Mouse (Mus musculus): ENCODE measurements around the gene Pou4f1. TPM values are rescaled to one million over a fixed set of nuclear protein-coding genes. Genes with fewer than 3 reads are reported as not detected.

The Pou4f1 gene
- total RNA-seq, 1 experiment = 1.6 TPM

DNA sequence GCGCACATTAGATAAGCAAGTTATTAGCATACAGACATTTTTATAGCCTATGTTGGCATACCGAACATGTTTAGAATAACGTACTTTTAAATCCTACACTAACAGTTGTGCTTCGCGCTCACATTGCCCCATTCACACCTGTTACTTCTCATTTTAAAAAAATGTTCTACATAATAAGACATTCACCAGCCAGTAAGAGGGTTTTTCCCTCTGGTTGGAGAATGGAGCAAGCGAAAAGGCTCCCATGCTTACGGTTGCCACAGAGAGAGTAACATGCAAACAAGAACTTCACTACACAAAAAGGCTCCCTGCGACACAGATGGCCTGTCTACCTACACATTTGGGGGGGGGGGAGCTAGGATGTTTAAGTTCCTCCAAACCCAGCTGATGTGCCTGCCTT, 9.8 kb upstream of the Pou4f1 start:
- in situ Hi-C loops (cut with MboI; ENCODE audit: low sequenced_read_pairs in 2 of 2, unreplicated experiment in 2 of 2) = no loop called here
- Histone ChIP-seq H3K9ac (ENCODE audit: insufficient read depth, low read depth, low read length, poor library complexity, severe bottlenecking) (no peak overlapping the region), H3K27ac (ENCODE audit: insufficient read depth, low read depth, low read length, poor library complexity, severe bottlenecking) (no peak overlapping the region), H3K9me3 (ENCODE audit: control insufficient read depth, insufficient read depth, low read depth, low read length) (no peaks in the 10 kb centered on the region), H3K4me3 (ENCODE audit: insufficient read depth in 1 of 2, low read depth in 1 of 2, low read length in 2 of 2, poor library complexity in 1 of 2, severe bottlenecking in 1 of 2) (no peak overlapping the region), H3K36me3 (ENCODE audit: control insufficient read depth, insufficient read depth, low read length, poor library complexity, severe bottlenecking) (no peaks in the 10 kb centered on the region), H3K4me1 (ENCODE audit: control insufficient read depth in 2 of 2, insufficient read depth in 2 of 2, low read length in 2 of 2, poor library complexity in 1 of 2) (peaks cover 0 to 4% of the 10 kb centered on the region in 2 experiments; a peak in 1 of 4 replicates)
- TF ChIP-seq ZNF384 (IDR thresholded peaks at IDR 0.05; ENCODE audit: low read depth, low read length) (no peak), CHD2 (IDR thresholded peaks at IDR 0.05; ENCODE audit: low read depth, low read length) (no peak), HCFC1 (IDR thresholded peaks at IDR 0.05; ENCODE audit: borderline replicate concordance, insufficient read depth, low read length) (no peak)
- no peak for DNase-seq (ENCODE audit: low read depth, low spot score)

DNA sequence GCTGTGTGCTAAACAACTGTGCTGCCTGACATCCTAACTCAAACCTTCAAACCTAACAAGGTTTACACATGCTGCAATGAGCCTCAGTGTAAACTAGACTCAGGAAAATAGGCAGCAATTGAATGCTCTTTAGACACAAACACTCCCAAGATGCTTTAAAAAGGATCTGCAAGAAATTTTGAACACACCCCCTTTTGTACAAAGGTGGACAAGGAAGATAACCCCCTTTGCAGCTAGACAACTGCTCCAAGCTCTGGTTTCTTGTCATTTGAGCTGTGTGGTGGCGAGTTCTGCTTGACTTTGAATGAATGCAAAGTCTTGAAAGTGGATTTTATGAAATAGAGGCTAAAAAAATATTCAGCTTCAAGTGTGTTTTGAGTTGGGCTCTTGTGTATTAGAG, 7.6 kb upstream of the Pou4f1 start:
- Histone ChIP-seq H3K27ac (ENCODE audit: insufficient read depth, low read depth, low read length, poor library complexity, severe bottlenecking) (no peak overlapping the region), H3K4me1 (ENCODE audit: control insufficient read depth in 2 of 2, insufficient read depth in 2 of 2, low read length in 2 of 2, poor library complexity in 1 of 2) (peaks cover 0 to 4% of the 10 kb centered on the region in 2 experiments; a peak in 1 of 4 replicates), H3K36me3 (ENCODE audit: control insufficient read depth, insufficient read depth, low read length, poor library complexity, severe bottlenecking) (no peaks in the 10 kb centered on the region), H3K9ac (ENCODE audit: insufficient read depth, low read depth, low read length, poor library complexity, severe bottlenecking) (no peak overlapping the region), H3K4me3 (ENCODE audit: insufficient read depth in 1 of 2, low read depth in 1 of 2, low read length in 2 of 2, poor library complexity in 1 of 2, severe bottlenecking in 1 of 2) (no peak overlapping the region), H3K9me3 (ENCODE audit: control insufficient read depth, insufficient read depth, low read depth, low read length) (no peaks in the 10 kb centered on the region)
- in situ Hi-C loops (cut with MboI; ENCODE audit: low sequenced_read_pairs in 2 of 2, unreplicated experiment in 2 of 2) = no loop called here
- no peak for DNase-seq (ENCODE audit: low read depth, low spot score)
- no peak for TF ChIP-seq ZC3H11A (IDR thresholded peaks at IDR 0.05; ENCODE audit: borderline replicate concordance, low read depth, low read length)
- TF ChIP-seq CHD2 (IDR thresholded peaks at IDR 0.05; ENCODE audit: low read depth, low read length) = no peak
- TF ChIP-seq ZNF384 (IDR thresholded peaks at IDR 0.05; ENCODE audit: low read depth, low read length) = no peak
- no peak for TF ChIP-seq HCFC1 (IDR thresholded peaks at IDR 0.05; ENCODE audit: borderline replicate concordance, insufficient read depth, low read length)
- no peak for TF ChIP-seq MAFK (IDR thresholded peaks at IDR 0.05; ENCODE audit: insufficient read depth, low read depth, low read length)

DNA sequence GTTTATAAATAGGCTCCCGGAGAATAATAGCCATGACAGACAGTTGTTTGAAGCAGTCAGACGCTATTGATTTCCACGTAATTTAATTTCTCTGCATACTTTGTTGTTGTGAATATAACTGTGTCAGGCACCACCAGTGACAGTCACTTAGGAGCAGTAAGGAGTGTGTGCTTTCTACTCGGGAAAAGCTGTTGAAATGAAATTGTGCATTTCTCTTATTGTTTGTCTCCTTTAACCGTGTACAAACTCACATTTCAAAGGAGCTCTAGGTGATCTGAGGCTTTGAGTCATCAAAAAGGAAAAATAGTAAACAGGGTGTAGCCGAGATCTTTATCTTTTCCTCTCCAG, 798 bp upstream of the Pou4f1 start:
- Histone ChIP-seq H3K36me3 (ENCODE audit: control insufficient read depth, insufficient read depth, low read length, poor library complexity, severe bottlenecking) (no peaks in the 10 kb centered on the region; the same call in 1 of the 2 replicates), H3K4me3 (ENCODE audit: insufficient read depth in 1 of 2, low read depth in 1 of 2, low read length in 2 of 2, poor library complexity in 1 of 2, severe bottlenecking in 1 of 2) (no peak overlapping the region), H3K4me1 (ENCODE audit: control insufficient read depth in 2 of 2, insufficient read depth in 2 of 2, low read length in 2 of 2, poor library complexity in 1 of 2) (peaks cover 0 to 9% of the 10 kb centered on the region in 2 experiments; a peak in 1 of 4 replicates), H3K9ac (ENCODE audit: insufficient read depth, low read depth, low read length, poor library complexity, severe bottlenecking) (no peak overlapping the region), H3K27ac (ENCODE audit: insufficient read depth, low read depth, low read length, poor library complexity, severe bottlenecking) (no peak overlapping the region), H3K9me3 (ENCODE audit: control insufficient read depth, insufficient read depth, low read depth, low read length) (no peaks in the 10 kb centered on the region)
- TF ChIP-seq MAFK (IDR thresholded peaks at IDR 0.05; ENCODE audit: insufficient read depth, low read depth, low read length) (no peak), ZC3H11A (IDR thresholded peaks at IDR 0.05; ENCODE audit: borderline replicate concordance, low read depth, low read length) (no peak), ZNF384 (IDR thresholded peaks at IDR 0.05; ENCODE audit: low read depth, low read length) (no peak), HCFC1 (IDR thresholded peaks at IDR 0.05; ENCODE audit: borderline replicate concordance, insufficient read depth, low read length) (no peak), CHD2 (IDR thresholded peaks at IDR 0.05; ENCODE audit: low read depth, low read length) (no peak)
- in situ Hi-C loops (cut with MboI; ENCODE audit: low sequenced_read_pairs in 2 of 2, unreplicated experiment in 2 of 2) = no loop called here
- DNase-seq (ENCODE audit: low read depth, low spot score) = no peak

DNA sequence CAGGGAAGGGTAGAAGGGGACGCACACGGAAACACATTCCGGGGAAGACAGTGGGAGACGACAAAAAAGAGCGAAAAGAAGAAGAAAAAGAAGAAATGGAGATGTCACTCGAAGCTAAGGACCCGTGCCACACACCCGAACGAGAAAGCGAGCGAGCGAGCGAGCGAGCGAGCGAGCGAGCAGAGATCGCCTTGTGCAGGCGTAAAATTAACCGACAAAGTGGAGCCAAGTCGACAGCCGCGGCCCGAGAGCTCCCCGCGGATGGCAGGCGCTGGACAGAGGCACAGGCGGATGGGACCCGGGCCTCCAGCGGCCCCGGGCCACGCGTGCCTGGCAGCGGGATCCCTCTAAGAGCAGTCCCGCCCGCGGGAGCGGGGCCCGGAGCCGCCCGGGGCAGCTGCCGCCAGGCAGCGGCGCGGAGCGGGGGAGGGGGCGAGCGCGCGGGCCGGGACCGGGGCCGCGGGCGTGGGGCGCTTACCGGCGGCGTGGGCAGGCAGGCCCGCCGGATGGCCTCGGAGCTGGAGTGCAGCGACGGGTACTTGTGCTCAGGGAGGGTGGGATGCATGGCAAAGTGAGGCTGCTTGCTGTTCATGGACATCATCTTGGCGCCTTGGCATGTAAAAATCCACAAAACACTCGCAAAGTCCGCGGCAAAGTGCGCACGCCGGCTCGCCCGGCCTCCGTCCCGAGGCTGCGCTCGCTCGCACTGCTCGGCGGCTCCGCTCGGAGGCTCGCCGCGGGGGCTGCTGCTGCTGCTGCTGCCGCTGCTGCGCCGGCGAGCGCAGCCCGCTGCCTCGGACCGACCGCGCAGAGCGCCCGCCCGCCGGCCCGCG, 450 bp downstream of the Pou4f1 start:
- no peaks in the 10 kb centered on the region; the same call in 1 of the 2 replicates for H3K36me3 ChIP-seq (ENCODE audit: control insufficient read depth, insufficient read depth, low read length, poor library complexity, severe bottlenecking)
- DNase-seq (ENCODE audit: low read depth, low spot score) = no peak
- in situ Hi-C loops (cut with MboI; ENCODE audit: low sequenced_read_pairs in 2 of 2, unreplicated experiment in 2 of 2) = no loop called here
- TF ChIP-seq HCFC1 (IDR thresholded peaks at IDR 0.05; ENCODE audit: borderline replicate concordance, insufficient read depth, low read length) (no peak), ZNF384 (IDR thresholded peaks at IDR 0.05; ENCODE audit: low read depth, low read length) (no peak), ZC3H11A (IDR thresholded peaks at IDR 0.05; ENCODE audit: borderline replicate concordance, low read depth, low read length) (no peak), CHD2 (IDR thresholded peaks at IDR 0.05; ENCODE audit: low read depth, low read length) (no peak), MAFK (IDR thresholded peaks at IDR 0.05; ENCODE audit: insufficient read depth, low read depth, low read length) (no peak)
- peak overlapping the region; percentile 79 for H3K9ac ChIP-seq (ENCODE audit: insufficient read depth, low read depth, low read length, poor library complexity, severe bottlenecking)
- peaks cover 0 to 5% of the 10 kb centered on the region in 2 experiments; a peak in 1 of 4 replicates for H3K4me1 ChIP-seq (ENCODE audit: control insufficient read depth in 2 of 2, insufficient read depth in 2 of 2, low read length in 2 of 2, poor library complexity in 1 of 2)
- peak overlapping the region; percentile 69 to 79 for H3K4me3 ChIP-seq (ENCODE audit: insufficient read depth in 1 of 2, low read depth in 1 of 2, low read length in 2 of 2, poor library complexity in 1 of 2, severe bottlenecking in 1 of 2)
- H3K27ac ChIP-seq (ENCODE audit: insufficient read depth, low read depth, low read length, poor library complexity, severe bottlenecking) = no peak overlapping the region
- H3K9me3 ChIP-seq (ENCODE audit: control insufficient read depth, insufficient read depth, low read depth, low read length) = no peaks in the 10 kb centered on the region
